Mouse (Mus musculus) cerebellum, adult 9-11 months (tissue): ENCODE data around the gene Wbp11.
"Not testable (repeated sequence)": the region's sequence is repeated elsewhere in the genome, so short reads cannot be mapped to it uniquely, and the experiment has no call there.

Experiments
- DNase-seq: peaks from one replicate; pipeline ENCODE4 v3.0.0; 2022

The Wbp11 gene

GRCm38 (mm10) chr6:136800710-136801109 is 27.3 kb downstream of the Wbp11 start:
- DNase-seq = no peak

DNA sequence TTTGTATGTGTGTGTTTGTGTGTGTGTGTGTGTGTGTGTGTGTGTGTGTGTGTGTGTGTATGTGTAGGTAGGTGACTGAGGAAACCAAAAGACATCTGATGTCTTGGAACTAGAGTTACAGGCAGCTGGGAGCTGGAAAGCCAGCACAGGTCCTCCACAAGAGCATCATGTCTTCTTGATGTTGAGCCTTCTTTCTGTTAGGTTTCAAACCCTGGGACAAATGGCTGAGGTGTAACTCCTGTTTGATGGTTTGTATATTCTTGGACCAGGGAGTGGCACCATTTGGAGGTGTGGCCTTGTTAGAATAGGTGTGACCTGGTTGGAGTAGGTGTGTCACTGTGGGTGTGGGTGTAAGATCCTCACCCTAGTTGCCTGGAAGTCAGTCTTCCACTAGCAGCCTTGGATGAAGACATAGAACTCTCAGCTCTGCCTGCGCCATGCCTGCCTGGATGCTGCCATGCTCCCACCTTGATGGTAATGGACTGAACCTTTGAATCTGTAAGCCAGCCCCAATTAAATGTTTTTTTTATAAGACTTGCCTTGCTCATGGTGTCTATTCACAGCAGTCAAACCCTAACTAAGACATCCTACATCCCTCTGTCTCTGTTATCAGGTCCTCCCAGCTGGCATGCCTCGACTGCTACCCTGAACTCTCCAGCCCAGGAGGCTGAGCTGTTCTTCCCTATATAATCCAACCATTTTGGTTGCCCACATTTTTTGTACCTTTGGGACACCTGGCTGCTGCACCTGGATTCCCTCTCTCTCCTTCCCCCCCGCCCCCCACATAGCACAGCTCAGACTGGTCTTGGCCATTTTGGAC is 29.9 kb downstream of the Wbp11 start:
- DNase-seq = not testable (repeated sequence)

DNA sequence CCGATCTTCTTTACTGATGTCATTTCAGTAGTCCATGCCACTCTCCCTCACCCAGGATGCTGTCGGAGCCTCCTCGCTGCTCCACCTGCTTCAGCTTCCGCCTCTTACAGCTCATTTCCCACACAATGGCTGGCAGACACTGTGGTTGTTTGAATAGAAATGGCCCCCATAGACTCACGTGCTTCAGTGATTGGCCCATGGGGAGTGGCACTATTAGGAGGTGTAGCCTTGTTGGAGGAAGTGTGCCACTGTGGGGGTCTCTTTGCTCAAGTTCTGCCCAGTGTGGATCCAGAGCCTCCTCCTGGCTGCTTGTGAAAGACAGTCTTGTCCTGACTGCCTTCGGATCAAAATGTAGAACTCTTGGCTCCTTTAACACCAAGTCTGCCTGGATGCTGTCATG is 32.2 kb downstream of the Wbp11 start:
- DNase-seq = no peak

GRCm38 (mm10) chr6:136795110-136795509 is 32.9 kb downstream of the Wbp11 start:
- DNase-seq = no peak

DNA sequence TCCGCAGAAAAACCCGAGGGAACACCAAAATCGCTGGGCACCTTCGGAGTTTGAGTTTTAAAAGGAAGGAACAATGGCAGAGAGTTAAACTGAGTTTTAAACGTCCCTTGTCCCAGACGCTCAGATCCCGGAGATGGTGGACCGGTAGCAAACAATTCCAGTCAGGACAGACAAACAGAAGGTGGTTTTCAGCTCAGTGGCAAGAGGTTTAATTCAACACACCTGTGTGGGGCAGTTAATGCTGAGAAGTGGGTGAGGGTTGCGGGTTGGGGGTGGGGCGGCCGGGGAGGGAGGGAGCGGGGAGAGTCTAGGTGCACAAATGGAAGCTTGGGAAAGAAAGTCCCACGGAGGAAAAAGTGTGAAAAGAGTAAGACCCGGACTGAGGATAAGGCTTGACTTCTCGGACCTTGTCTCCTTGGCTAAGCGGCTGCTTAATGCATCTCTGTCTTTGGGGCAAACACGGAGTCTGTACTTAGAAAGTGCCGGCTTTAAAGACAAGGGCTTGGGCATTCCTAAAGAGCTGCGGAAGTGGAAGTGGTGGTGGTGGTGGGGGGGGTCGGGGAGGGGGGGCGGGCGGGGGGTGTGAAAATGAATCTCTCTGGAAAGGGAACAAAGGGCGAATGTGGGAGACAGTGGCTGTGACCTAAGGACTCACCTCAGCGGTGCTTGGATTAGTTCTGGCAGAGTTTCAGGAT is 34.1 kb downstream of the Wbp11 start:
- no peak for DNase-seq

GRCm38 (mm10) chr6:136792884-136793758 is 34.9 kb downstream of the Wbp11 start:
- DNase-seq = no peak

GRCm38 (mm10) chr6:136789391-136789971 is 38.6 kb downstream of the Wbp11 start:
- DNase-seq = no peak

DNA sequence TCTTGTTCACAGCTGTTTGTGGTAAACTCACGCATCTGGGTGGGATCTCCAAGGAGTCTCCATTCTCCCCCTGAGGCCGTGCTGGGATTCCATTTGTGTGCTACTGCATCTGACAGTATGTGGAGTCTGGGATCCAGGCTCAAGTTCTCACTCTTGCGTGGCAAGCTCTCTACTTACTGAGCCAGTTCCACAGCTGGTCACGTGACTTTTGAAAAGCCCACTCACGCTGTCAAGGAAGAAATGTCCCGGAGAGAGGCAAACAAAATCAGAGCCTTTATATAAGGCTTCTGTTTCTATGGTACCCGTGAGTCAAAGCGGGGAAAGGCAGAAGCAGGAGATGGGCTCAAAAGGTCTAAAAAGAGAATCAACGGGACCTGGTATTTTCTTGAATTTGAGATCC is 45.3 kb downstream of the Wbp11 start:
- no peak for DNase-seq

GRCm38 (mm10) chr6:136782146-136782545 is 45.9 kb downstream of the Wbp11 start:
- DNase-seq = no peak

DNA sequence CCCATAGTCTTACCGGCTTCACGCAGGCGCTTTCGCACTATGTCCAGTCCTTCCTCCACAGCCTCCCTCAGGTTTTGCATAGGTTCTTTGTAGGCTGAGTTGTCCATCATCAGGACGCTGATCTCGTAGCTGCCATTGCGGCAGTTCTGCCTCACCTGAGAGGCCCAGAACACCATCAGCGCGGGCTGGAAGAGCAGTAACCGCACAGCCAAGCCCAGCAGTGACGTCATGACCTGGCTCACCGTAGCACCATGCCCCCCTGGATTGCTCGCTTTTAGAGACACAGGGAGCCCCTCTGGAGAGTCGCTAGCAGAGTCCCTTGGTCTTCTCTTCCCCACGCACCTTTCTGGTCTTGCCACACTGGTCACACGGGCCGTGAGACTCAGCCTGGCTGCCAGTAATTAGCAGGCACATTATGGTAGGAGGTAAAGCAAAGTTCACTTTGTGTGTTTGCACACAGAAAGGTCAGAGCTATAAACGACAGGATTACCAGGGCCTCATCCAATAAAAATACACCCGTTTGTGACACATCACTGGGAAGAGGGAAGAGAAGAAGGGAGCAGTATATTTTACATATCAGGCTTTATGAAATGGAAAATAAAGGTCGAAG is 46.6 kb downstream of the Wbp11 start, which contains the start of gene Gucy2c:
Gene Gucy2c, minus strand, starts transcription at position 389 of the 610 bp plus-strand sequence.
- no peak for DNase-seq

DNA sequence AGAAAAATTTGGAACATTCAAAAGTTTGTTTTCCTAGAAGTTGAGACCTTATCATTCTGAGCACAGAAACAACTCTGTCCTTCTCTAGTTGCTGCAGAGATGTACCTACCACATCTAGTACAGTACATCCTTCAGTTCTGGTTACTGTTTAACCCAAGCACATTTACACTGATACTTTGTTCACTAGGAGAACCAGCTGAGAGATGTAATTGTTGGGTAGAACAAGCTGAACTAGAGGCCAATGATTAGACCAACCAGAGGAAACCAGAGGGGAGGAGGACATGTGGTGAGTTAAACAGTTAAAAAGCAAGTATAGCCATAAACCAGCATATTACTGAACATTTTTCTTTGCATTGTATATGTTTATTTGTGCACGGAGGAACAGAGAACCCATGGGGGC is 51.6 kb downstream of the Wbp11 start:
- DNase-seq = no peak

- DNase-seq = no peak
Observed at GRCm38 (mm10) chr6:136769859-136770258, 58.2 kb downstream of the Wbp11 start.

- DNase-seq = no peak
Observed at GRCm38 (mm10) chr6:136769143-136769542, 58.9 kb downstream of the Wbp11 start.

- DNase-seq = no peak
Observed at GRCm38 (mm10) chr6:136763912-136764311, 64.1 kb downstream of the Wbp11 start.
